Mouse (Mus musculus) kidney, postnatal 0 days (tissue): ENCODE measurements around the gene Ush2a. TPM values are rescaled to one million over a fixed set of nuclear protein-coding genes. Genes with fewer than 3 reads are reported as not detected.

Source experiments
- ATAC-seq: fragments of 200-750 bp; cut with Nextera tagmentation; replicated peaks from 2 replicates; pipeline ENCODE4 v1.8.0; 2017; ENCODE audit warnings: low read depth, moderate number of reproducible peaks, moderate TSS enrichment, moderate library complexity; ENCODE audit not compliant: low FRiP score
- DNase-seq: peaks from one replicate; pipeline ENCODE4 v3.0.0-alpha.2; 2016; ENCODE audit warnings: low spot score
- H3K27ac ChIP-seq: fragments of 300-500 bp; sonication (generic); 2 replicates; pipeline ENCODE4 v1.5.1; 2014; ENCODE audit warnings: mild to moderate bottlenecking
- H3K27me3 ChIP-seq: fragments of 300-500 bp; sonication (generic); 2 replicates; pipeline ENCODE4 v1.6.1; 2014; ENCODE audit warnings: low read length, mixed read lengths; ENCODE audit not compliant: insufficient read depth
- H3K36me3 ChIP-seq: fragments of 300-500 bp; sonication (generic); 2 replicates; pipeline ENCODE4 v1.6.1; 2014; ENCODE audit warnings: low read length, mixed read lengths; ENCODE audit not compliant: insufficient read depth
- H3K4me1 ChIP-seq: fragments of 300-500 bp; sonication (generic); replicated peaks from 2 replicates; pipeline ENCODE4 v1.6.1; 2014; ENCODE audit warnings: antibody characterized with exemption, low read length, mixed read lengths; ENCODE audit not compliant: insufficient read depth
- H3K4me2 ChIP-seq: fragments of 300-500 bp; sonication (generic); 2 replicates; pipeline ENCODE4 v1.6.1; 2014; ENCODE audit warnings: mild to moderate bottlenecking, low read length, moderate library complexity, mixed read lengths
- H3K4me3 ChIP-seq: fragments of 300-500 bp; sonication (generic); replicated peaks from 2 replicates; pipeline ENCODE4 v1.5.1; 2014; ENCODE audit warnings: low read depth, low read length
- H3K9ac ChIP-seq: fragments of 300-500 bp; sonication (generic); 2 replicates; pipeline ENCODE4 v1.6.1; 2014; ENCODE audit warnings: low read depth, low read length
- H3K9me3 ChIP-seq: fragments of 300-500 bp; sonication (generic); replicated peaks from 2 replicates; pipeline ENCODE4 v1.6.1; 2016; ENCODE audit warnings: low read length, inconsistent platforms, mixed read lengths
- CTCF ChIP-seq: IDR thresholded peaks from 2 replicates; pipeline ENCODE4 v1.5.1; 2016; ENCODE audit warnings: antibody characterized with exemption, low read depth, mild to moderate bottlenecking, moderate library complexity
- WGBS: fragments of 180-500 bp; shearing (Covaris S2); extraction: QIAGEN DNeasy Blood & Tissue Kit; methylation state at CpG from one replicate; pipeline ENCODE4 v1.1.7; 2014; 5-methylcytosine and 5-hydroxymethylcytosine counted together
- polyA plus RNA-seq: library from polyadenylated mRNA; unstranded; fragments of >200 nt; fragmentation: Nextera tagmentation; extraction: Ambion mirVana; gene quantifications from 2 replicates; pipeline ENCODE4 v1.2.1, GENCODE M21; 2015

Ush2a gene
- polyA plus RNA-seq, 1 experiment from 2014 or later: not detected

DNA sequence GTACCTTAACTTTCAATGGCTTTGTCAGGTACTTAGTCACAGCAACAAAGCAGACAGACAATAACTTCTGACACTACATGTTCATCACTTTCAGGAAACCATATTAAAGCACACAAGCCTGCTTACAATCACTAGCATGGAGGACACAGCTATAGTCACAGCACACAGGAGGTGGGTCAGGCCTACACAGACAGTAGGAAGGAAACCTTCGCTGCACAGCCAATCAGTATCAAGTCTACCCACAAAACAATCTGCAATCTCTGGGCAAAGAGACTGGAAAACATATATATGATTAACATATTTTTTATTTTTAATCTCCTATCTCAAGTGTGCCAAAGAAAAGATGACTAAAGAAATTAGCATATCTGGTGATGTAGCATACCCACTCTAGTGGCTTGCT, 743.0 kb downstream of the Ush2a start:
- no peaks in the 10 kb centered on the region for H3K27me3 ChIP-seq
- DNase-seq (no peak), ATAC-seq (no peak)
- no peak overlapping the region for H3K9ac ChIP-seq
- H3K4me2 ChIP-seq: no peak overlapping the region
- no peak for TF ChIP-seq CTCF
- H3K4me3 ChIP-seq: no peak overlapping the region
- peaks cover 11% of the 10 kb centered on the region for H3K4me1 ChIP-seq
- H3K36me3 ChIP-seq: no peaks in the 10 kb centered on the region
- no peaks in the 10 kb centered on the region for H3K9me3 ChIP-seq
- 88% methylated on average over 1 of the region's 1 CpGs for WGBS
- H3K27ac ChIP-seq: no peak overlapping the region

DNA sequence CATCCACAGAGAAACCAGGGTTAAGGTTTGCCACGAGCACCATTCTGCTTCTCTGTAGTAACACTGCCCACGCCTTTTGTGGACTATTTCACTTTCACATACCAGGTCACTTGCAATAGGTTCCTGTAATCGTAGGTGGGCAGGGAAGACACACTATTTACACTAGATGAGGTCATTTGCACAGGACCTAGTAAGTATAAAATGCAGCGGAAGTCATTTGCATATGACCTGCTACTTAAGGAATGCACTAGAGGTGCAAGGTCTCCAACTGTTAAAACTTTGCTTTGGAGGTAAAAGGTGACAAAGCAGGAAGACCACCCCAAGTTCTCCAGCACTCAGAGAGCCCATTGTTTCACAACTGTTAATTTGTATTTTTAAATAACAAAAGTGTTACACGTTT, 744.4 kb downstream of the Ush2a start:
- WGBS: 44% methylated on average over 5 of the region's 5 CpGs
- Histone ChIP-seq H3K27ac (no peak overlapping the region), H3K4me3 (peak overlapping the region; percentile 97), H3K27me3 (no peaks in the 10 kb centered on the region), H3K36me3 (no peaks in the 10 kb centered on the region), H3K9ac (no peak overlapping the region; the same call in 1 of the 2 replicates), H3K4me1 (peaks cover 11% of the 10 kb centered on the region), H3K4me2 (peak overlapping the region; percentile 96), H3K9me3 (no peaks in the 10 kb centered on the region)
- TF ChIP-seq CTCF: no peak
- ATAC-seq (no peak), DNase-seq (no peak)

DNA sequence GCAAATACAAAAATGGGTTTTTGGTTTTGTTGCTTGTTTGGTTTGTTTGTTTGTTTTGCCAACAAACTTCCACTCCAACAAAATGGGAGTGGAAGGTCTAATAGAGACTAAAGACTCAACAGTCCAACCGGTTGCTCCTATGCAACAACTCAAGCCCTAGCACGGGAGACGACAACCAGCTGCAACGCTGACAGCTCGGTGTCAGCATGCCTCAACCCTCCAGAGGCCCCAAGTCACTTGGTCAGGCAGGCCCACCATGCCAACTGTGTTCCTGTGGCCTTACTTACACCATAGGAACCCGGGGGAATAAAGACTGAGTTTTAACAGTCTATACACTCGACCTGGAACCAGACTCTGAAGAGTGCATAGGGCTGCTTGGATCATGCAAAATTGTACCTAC, 745.0 kb downstream of the Ush2a start:
- Histone ChIP-seq H3K4me3 (peak overlapping the region; percentile 97), H3K9me3 (no peaks in the 10 kb centered on the region), H3K36me3 (no peaks in the 10 kb centered on the region), H3K4me1 (peaks cover 11% of the 10 kb centered on the region), H3K27ac (no peak overlapping the region), H3K4me2 (peak overlapping the region; percentile 96), H3K27me3 (no peaks in the 10 kb centered on the region), H3K9ac (peak overlapping the region; percentile 98)
- DNase-seq (no peak), ATAC-seq (no peak)
- no peak for TF ChIP-seq CTCF
- WGBS: under 1% methylated on average over 7 of the region's 7 CpGs

DNA sequence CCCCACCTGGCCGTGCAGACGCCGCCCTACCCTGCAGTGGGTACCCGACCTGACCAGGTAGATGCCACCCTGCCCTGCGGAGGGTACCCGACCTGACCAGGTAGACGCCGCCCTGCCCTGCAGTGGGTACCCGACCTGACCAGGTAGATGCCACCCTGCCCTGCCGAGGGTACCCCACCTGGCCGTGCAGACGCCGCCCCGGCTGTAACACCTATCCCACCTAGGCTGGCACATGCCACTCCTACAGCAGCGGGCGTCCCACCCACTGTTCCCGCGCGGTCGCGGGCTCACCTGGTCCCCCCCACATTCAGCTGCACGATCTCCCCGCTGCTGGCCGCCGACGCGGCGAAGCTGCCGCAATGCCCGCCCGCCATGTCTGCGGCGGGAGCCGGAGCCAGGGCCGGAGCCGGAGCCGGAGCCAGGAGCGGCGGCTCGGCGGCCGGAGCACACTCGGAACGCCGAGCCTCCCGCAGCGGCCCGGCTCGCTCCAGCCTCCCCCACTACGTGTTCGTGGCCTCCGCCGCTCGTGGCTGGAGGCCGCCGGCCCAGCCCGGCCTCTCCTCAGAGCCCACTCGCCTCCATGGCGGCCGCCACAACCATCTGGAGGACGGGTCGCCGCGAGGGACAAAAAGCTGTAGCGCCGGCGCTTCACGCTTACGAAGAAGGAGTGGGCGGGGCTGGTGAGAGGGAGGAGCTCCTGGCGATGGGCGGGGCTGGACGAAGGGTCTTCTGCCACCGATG, 745.6 kb downstream of the Ush2a start, which contains the start of gene Kctd3:
Gene Kctd3, minus strand, starts transcription at position 603 of the 741 bp plus-strand sequence.
- Histone ChIP-seq H3K27me3 (no peaks in the 10 kb centered on the region), H3K4me3 (peak within 1 kb of the TSS; percentile 97), H3K9ac (peak within 1 kb of the TSS; percentile 98), H3K4me2 (peak within 1 kb of the TSS; percentile 96), H3K4me1 (peaks cover 11% of the 10 kb centered on the region), H3K9me3 (no peaks in the 10 kb centered on the region), H3K36me3 (no peaks in the 10 kb centered on the region), H3K27ac (peak within 1 kb of the TSS; percentile 68)
- ATAC-seq: peak; percentile 85
- DNase-seq: peak; percentile 97
- TF ChIP-seq CTCF: no peak
- WGBS: under 1% methylated on average over 72 of the region's 74 CpGs

DNA sequence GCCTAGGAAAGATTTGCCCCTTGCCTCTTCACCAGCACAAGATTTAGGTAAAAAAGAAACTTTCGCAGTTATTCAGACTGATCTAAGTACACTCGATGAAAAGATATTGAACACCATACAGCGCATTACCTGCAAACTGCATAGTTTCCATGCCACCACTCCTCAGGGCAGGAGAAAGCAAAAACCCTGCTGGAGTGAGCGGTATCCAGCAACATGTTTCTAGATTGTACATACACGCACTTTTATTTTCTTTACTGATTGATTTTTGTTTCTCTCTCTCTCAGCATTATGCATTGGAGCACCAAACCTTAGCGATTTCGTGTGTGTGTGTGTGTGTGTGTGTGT, 746.1 kb downstream of the Ush2a start:
- H3K36me3 ChIP-seq: no peaks in the 10 kb centered on the region
- no peak for TF ChIP-seq CTCF
- ATAC-seq: peak; percentile 41
- H3K4me2 ChIP-seq: peak overlapping the region; percentile 96
- no peak for DNase-seq
- WGBS: 52% methylated on average over 7 of the region's 7 CpGs
- no peak overlapping the region for H3K9ac ChIP-seq
- H3K9me3 ChIP-seq: no peaks in the 10 kb centered on the region
- H3K4me1 ChIP-seq: peaks cover 11% of the 10 kb centered on the region
- H3K4me3 ChIP-seq: peak overlapping the region; percentile 97
- no peaks in the 10 kb centered on the region for H3K27me3 ChIP-seq
- no peak overlapping the region for H3K27ac ChIP-seq

DNA sequence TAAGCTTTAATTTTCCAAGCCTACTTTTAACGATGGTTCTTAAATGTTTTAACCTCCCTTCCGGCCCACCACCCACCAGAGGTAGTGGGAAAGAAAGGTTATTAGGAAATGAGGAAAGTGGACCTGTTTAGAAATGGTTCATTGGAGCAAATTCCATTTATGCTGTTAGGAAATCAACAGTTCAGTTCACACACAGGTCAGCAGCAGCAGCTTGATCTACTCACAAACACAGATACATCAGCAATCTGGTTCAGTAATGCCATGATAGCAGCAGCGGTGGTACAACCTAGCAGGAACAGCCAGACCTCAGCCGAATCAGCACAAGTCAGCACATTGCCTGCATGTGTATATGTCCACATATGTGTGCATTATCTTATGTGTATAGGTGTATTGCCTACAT, 748.8 kb downstream of the Ush2a start:
- ATAC-seq (no peak), DNase-seq (no peak)
- H3K27me3 ChIP-seq: no peaks in the 10 kb centered on the region
- H3K4me2 ChIP-seq: no peak overlapping the region
- no peak overlapping the region for H3K9ac ChIP-seq
- WGBS: 72% methylated on average over 4 of the region's 4 CpGs
- H3K4me3 ChIP-seq: no peak overlapping the region
- peaks cover 17% of the 10 kb centered on the region for H3K4me1 ChIP-seq
- no peak overlapping the region for H3K27ac ChIP-seq
- TF ChIP-seq CTCF: no peak
- H3K36me3 ChIP-seq: no peaks in the 10 kb centered on the region
- H3K9me3 ChIP-seq: no peaks in the 10 kb centered on the region
